Mouse (Mus musculus): ENCODE measurements around the gene Nek7. TPM values are rescaled to one million over a fixed set of nuclear protein-coding genes. Genes with fewer than 3 reads are reported as not detected.
A peak's percentile ranks its signal among the peaks of the same experiment; 100 is the strongest.

The Nek7 gene
- 36.2 and 47.6 TPM in 2 replicates for polyA plus RNA-seq (2012; rRNA removed)

DNA sequence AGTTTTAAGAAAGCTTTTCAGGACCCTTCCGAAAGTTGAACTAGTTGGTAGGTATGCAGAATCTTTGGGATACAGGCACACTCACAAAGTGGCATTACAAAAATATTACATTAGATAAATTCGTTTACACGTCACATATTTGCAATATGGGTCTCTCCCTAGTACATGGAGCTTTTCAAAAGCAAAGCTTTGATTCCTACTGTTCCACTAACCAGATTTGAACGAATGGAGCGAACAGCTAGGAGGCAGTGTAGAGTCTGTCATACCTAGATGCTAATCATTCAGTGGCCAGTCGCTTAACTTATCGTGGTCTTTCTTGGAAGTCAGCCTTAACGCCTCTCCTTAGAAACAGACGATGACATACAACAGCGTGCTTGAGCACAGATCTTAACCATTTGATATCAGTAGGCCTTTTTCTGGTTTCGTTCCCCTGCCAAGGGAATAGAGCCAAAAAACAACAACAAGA, at the start of gene Nek7:
Gene Nek7, minus strand, starts transcription at position 146 of the 466 bp plus-strand sequence.
- no peak for DNase-seq (ENCODE audit: low spot score)

- no peak for DNase-seq (ENCODE audit: low spot score)
Observed at GRCm38 (mm10) chr1:138662342-138662741, 42.4 kb upstream of the Nek7 start.

GRCm38 (mm10) chr1:138654212-138654611, 34.3 kb upstream of the Nek7 start:
- no peak for DNase-seq (ENCODE audit: low spot score)

- no peak for DNase-seq (ENCODE audit: low spot score)
Observed at GRCm38 (mm10) chr1:138644991-138645390, 25.1 kb upstream of the Nek7 start.

DNA sequence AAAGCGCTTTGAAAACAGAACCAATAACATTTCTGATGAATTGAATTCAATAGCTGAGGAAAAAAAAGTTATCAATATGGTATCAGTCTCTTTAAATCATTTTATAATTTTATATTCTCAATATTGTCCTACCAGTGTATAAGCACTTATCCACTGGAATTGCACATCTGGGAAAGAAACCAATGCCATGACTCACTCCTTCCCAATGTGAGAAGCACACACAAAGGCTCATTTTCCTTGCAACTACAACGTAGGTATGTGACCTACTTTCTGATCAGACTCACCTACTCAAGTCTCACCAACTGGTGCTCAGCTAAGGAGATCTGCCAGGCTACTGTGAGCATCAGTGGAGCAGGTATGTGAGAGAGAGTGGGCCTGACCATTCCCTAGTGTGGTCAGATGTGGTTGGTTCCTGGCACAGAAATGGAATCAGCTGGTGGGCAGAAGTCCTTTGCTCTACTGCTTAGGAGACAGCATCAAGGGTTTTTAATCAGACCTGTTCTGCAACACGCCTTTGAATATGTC, 23.4 kb upstream of the Nek7 start:
- DNase-seq (ENCODE audit: low spot score), result no peak

DNA sequence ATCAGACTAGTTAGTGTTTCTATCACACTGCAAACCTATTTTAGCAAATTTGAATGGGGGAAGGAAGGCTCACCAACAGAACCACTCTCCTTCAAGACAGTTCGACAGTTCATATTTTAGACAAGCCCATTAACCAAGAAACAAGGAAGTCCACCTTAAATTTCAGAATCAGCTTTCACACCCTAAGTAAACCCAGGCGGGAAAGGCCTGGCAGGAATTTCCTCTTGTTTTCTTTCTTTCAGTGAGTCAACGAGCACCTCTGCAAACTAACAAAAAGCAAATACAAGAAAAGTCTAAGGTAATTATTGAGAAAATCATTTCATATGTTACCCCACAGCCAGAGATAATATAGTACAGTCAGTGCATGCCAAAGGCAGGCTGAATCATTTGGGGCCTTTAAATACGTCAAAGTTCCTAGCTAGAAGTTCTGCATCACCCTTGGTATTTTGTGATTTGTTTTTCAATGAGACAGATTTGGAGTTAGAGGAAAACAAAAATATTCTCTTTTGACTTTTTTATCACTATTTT, 21.1 kb upstream of the Nek7 start:
- DNase-seq (ENCODE audit: low spot score), result no peak

DNA sequence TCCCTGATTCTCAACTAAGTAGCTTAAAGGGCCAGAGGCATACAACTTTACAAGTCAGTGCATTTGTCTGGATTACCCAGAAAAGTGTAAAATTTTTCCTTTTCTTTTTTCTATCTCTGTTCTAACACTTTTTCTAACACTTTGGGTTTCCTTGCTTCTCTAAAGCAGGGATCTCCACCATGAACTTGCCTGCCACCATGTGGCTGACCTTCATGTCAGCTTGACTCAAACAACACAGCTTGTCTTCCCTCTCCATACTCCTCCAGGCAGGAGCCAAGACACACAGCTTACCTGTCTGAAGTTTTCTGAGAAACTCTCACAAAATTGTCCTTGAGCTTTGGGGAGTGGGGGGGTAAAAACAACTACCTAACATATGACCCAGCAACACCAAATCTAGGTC, 17.9 kb upstream of the Nek7 start:
- no peak for DNase-seq (ENCODE audit: low spot score)

DNA sequence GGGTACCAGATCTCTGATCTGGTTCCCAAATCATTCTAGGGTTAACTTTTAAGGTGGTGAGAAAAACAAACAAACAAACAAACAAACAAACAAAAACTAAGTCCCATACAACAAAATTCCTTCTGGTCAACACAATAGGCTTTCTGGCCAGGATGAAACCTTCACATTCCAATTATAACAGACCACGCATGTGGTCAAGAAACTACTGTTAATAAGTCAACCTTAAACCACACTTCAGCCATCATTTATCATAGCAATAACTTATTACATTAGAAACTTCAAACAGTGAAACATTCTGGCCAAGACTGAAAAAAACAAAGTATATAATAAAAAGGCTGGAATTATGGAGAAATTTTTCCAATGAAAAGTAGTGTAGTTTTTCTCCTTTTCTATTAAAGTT, 14.6 kb upstream of the Nek7 start:
- DNase-seq (ENCODE audit: low spot score), result no peak

DNA sequence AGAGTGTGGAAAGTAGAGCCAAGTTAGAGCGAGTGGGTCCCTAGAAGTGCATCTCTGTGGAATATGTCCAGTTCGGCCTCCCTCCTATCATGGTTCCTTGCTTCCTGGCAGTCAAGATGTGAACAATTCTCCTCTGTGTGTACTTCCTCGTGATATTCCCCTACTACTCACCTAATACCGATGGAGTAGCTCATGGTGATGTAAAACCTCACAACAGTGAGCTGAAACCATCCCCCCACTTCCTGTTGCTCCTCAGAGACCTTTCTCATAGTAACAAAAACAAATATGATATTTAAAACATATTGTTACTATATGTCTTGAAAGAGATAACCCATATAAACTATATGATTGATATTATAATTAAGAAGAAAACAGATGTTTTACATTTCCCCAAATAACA, 9.0 kb upstream of the Nek7 start:
- no peak for DNase-seq (ENCODE audit: low spot score)

DNA sequence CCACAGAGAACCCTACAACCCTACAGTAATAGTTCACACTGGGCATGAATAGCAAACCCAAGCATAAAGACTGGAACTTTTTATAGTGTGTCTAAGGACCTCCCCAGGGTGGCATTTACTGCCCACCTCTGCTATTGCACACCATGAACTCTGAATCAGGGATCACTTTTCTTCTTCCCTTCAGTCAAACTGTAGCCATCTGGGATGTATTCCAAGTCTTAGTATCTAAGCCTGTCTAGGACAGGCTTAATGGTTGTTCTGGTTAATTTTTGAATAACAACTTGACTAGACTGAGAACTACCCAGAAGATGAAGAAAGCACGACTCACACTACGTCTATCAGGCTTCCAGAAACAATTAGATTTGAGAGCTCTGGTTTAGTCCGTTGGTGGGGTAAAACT, 8.5 kb upstream of the Nek7 start:
- no peak for DNase-seq (ENCODE audit: low spot score)

DNA sequence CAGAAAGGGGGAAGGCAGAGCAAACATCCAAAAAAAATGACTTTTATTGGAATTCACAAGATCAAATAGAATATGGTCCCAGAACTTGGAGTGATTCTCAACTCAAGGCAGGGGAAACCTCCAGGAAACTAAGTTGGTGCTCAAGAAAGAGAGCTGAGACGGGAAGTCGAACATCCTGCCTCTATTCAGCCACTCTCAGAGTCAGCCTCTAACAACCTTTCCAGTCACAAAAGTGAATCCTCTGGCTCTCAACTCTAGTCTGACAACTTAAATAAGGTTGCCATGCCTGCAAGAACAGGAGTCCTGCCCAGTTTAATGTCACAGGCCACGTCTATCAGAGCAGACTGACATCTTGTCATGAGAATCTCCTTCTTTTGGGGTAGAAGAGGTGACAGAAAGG, 7.9 kb upstream of the Nek7 start:
- no peak for DNase-seq (ENCODE audit: low spot score)

DNA sequence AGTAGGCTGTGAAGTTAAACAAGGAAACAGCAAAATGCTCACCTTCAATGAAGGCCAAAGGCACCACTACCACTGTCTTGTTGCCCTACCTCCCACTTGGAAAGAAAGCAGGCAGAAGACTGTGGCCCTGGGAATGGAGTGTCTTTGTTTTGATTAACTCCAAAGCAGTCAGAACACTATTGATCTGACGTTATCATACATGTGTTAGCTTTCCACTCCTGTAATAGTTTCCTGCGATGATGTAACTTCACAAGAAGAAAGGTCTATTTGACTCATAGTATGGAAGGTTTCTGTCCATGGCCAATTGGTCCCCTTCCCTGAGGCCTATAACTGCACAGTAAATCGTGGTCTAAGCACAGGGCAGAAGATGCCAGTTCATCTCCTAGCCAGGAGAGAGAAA, 6.3 kb upstream of the Nek7 start:
- no peak for DNase-seq (ENCODE audit: low spot score)

GRCm38 (mm10) chr1:138623870-138624269, 3.9 kb upstream of the Nek7 start:
- DNase-seq (ENCODE audit: low spot score), result no peak

- DNase-seq (ENCODE audit: low spot score), result no peak
Observed at GRCm38 (mm10) chr1:138622831-138623230, 2.9 kb upstream of the Nek7 start.

GRCm38 (mm10) chr1:138622431-138622830, 2.5 kb upstream of the Nek7 start:
- DNase-seq (ENCODE audit: low spot score), result no peak

- peak; percentile 88 for DNase-seq (ENCODE audit: low spot score)
Observed at GRCm38 (mm10) chr1:138619114-138619971, 598 bp downstream of the Nek7 start.

DNA sequence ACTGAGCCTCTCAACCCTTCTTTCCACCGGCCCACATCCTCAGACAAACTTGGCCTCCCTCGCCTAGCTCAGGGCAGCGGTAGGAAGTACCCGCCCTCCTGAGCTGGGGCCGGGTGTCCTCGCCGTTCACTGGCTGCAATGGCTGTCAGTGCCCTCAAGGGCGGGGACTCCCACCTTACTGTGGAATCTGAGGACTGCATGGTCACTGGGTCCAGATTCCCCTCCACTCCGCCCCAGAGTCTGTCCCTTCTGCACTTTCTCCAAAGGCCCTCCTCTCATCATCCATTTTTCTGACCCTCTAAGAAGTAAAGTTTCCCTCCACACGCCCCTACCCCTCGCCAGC, 2.0 kb downstream of the Nek7 start:
- DNase-seq (ENCODE audit: low spot score), result peak; percentile 76

- no peak for DNase-seq (ENCODE audit: low spot score)
Observed at GRCm38 (mm10) chr1:138617279-138618011, 2.5 kb downstream of the Nek7 start.

DNA sequence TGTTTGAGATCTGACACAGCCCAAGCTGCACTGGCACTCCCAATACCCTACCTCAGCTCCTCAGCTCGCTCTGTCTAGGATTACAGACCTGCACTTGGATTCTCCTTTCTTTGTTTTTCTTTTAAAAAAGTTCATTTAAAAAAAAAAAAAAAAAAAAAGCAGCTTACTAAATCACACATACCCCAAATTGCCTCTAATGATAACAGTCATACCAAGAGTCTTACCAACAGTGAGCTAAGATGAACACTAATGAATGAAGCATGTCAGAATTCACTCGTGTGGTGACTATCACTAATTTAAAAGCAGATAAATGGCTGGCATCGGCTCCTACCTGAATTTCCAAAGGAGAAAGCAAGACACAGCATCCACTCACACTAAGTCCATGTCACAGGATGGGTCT, 4.6 kb downstream of the Nek7 start:
- DNase-seq (ENCODE audit: low spot score), result no peak

- DNase-seq (ENCODE audit: low spot score), result no peak
Observed at GRCm38 (mm10) chr1:138614552-138615287, 5.2 kb downstream of the Nek7 start.

DNA sequence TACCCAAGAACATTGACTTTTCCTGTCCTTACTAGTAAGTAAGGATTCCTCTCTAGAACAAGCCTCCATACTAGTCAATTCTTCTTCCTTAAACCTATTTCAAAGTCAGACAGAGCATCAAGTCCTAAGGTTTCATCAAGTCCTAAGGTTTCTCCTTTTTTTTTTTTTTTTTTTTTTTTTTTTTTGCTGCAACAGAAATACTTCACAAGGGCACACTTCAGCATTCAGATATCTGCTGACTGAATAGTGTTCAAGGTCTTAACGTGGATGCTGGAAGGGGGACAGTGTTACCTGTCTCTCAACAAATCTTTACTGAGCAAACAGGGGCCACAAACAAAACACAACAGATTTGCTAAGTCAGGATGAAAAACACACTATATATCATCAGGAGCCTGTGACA, 7.8 kb downstream of the Nek7 start:
- no peak for DNase-seq (ENCODE audit: low spot score)

DNA sequence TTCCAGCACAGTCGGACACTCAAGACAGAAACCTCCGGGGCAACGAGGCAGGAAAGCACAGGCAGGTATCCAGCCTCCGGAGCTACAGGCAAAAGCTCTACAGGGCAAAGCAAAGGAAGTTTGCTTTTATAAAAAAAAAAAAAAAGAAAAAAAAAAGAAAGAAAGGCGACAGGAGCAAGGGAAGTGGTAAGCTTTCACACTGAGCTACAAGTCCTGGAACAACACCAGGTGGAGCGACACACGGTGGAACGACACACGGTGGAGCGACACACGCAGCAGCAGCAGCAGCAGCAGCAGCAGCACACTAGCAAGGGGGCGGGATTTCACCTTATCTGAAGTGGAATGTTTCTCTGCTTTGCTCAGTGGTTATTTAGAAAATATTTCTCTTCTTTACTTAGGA, 10.8 kb downstream of the Nek7 start:
- no peak for DNase-seq (ENCODE audit: low spot score)

All from urinary bladder, adult 2 months (tissue).